Mouse (Mus musculus): ENCODE data around the gene Pdpn.

Gene Pdpn

GRCm38 (mm10) chr4:143239117-143239516, 60.2 kb downstream of the Pdpn start:
- no peak for DNase-seq (ENCODE audit: low read depth, low spot score)

GRCm38 (mm10) chr4:143238241-143239031, 60.9 kb downstream of the Pdpn start:
- DNase-seq (ENCODE audit: low read depth, low spot score): peak; percentile 54

GRCm38 (mm10) chr4:143231790-143232422, 67.5 kb downstream of the Pdpn start:
- no peak for DNase-seq (ENCODE audit: low read depth, low spot score)

DNA sequence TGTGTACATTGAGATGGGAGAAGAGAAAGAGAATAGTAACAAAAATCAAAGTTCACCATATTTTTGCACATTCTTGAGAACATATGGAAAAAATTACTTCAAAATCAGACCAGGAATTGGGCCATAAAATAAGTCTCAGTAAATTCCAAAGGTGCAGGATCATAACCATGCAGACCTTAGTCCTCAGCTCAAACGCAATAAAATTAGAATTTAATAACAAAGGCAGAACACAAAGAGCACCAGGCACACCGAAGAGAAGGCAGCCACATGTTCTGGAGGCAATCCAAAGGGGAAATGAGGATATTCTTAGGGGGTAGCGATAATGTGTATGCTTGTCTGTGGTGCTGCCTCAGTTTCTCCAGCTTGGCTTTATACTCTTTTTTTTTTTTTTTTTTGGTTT, 68.3 kb downstream of the Pdpn start:
- peak; percentile 64 for DNase-seq (ENCODE audit: low read depth, low spot score)

DNA sequence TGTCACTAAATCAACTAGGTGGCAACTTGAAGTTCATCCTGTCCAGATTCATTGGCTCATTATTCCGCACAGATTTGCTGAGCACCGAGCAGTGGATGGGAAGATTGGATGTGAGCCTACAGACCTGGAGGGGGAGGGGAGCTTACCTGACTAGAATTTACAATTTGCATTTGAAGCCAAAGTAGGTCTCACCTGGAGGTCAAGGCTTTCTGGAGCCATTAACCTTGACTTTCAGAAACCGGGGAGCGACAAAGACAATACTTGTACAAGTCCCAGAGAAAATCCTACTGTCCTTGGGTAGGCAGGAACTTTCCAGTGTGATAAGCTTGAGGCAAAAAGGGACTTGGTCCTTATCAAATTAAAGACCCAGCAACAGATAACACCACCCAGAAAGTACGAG, 71.4 kb downstream of the Pdpn start:
- no peak for DNase-seq (ENCODE audit: low read depth, low spot score)

GRCm38 (mm10) chr4:143225886-143226285, 73.5 kb downstream of the Pdpn start:
- DNase-seq (ENCODE audit: low read depth, low spot score): no peak

DNA sequence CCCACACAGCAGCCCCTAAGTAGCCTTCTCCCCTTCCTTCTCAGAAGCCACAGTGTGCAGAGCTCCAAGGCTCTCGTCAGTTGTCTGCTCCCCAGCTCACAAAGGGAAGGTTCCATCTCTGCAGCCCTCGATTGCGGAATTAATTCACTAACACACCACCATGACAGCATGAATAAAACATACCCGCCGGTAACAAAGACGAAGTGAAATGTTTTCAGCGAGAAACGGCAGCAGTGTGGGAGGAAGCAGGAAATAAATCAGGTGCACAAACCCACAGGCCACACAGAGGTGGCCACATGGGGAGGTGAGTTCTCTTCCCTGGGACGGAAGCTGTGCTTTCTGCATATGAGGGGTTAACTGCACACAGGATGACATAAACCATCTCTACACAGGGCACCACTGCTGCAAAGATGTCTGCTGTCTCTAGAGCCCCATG, 80.0 kb downstream of the Pdpn start:
- DNase-seq (ENCODE audit: low read depth, low spot score): no peak

- no peak for DNase-seq (ENCODE audit: low read depth, low spot score)
Observed at GRCm38 (mm10) chr4:143218858-143219257, 80.5 kb downstream of the Pdpn start.
